Mouse (Mus musculus): ENCODE measurements around the gene Uqcrc2. TPM values are rescaled to one million over a fixed set of nuclear protein-coding genes. Genes with fewer than 3 reads are reported as not detected.

Uqcrc2 gene
- total RNA-seq, 1 experiment from 2014 or later, result 147 TPM

GRCm38 (mm10) chr7:120684731-120685161 lies 49.8 kb downstream of the Uqcrc2 start:
- no peak for ATAC-seq (replicated peaks; ENCODE audit: low read depth, poor library complexity, severe bottlenecking)

DNA sequence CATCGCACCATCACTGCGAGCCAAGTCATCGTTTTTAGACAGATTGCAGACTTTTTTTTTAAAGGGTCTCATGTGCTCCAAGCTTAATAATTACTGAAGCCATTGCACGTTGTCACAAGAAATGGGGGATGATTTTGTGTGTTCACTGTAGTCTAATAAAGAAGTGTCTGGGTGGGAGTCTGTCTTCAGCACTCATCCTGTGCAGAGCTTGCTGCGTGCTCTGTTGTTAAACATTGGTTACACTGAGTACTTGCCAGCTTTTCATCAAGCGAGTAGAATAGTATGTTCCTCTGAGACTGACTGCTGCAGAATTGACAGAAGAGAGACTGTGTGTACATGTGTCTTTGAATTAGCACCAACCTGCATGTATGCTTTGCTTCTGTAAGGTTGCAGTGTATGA lies 50.3 kb downstream of the Uqcrc2 start:
- no peak for ATAC-seq (replicated peaks; ENCODE audit: low read depth, poor library complexity, severe bottlenecking)

DNA sequence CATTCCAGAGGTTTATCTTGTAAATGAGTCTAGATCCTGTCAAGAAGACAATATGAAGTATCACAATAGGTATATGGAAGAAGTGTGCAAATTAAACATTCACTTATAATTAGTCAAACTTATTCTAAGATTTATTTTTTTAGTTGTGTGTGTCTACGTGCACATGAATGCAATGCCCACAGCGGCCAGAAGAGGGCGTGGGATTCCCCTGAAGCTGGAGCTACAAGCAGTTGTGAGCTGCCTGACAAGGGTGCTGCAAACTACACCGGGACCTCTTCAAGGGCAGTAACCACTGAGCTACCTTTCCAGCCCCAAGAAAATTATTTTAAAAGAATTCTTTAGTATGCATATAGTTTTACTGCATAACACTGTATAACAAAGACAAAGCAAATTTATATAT lies 55.7 kb downstream of the Uqcrc2 start:
- 0 out of 2 replicates have a peak, but pooled peaks have one; percentile 36 for ATAC-seq (replicated peaks; ENCODE audit: low read depth, poor library complexity, severe bottlenecking)

DNA sequence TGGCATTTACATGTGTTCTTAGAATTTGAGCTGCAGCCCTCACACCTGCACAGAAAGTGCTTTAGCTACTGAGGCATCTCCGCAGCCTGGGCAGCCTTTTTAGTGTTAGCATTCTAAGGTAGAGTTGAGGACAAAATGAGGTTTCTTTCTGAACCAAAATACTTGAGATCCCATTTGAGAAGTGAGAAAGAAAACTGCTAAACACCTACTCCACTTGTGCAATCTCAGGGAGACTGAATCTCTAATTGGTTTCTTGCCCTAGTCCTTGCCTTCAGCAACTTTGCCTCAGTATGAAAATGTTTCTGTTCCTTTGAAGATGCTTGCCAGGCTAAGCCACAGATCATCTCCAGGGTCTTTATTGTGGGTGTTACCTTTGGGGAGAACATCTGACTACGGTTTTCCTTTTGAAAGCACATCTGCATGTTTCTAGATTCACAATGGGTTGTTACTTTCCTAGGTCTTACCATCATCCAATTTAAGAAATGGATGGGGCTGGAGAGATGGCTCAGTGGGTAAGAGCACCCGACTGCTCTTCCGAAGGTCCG lies 58.9 kb downstream of the Uqcrc2 start:
- no peak for ATAC-seq (replicated peaks; ENCODE audit: low read depth, poor library complexity, severe bottlenecking)

DNA sequence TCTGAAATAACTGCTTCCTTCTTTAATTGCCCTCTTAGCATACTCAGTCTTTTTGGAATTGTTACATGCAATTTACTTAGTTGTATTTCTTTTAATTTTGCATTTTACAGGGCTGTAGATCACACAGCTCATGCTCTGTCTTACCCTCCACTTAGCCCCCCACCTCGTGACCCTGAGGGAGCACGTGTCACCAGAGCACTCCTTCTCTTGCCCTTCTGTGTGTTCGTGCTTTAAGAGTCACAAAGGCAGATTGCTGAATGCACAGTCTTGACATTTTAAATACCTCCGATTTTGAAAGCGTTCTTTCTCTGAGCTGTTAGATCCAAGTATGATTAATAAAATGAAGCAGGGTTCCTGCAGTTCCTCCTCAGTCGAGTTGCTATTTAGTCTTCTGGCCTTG lies 60.2 kb downstream of the Uqcrc2 start:
- ATAC-seq (replicated peaks; ENCODE audit: low read depth, poor library complexity, severe bottlenecking), result no peak

GRCm38 (mm10) chr7:120695641-120696040 lies 60.7 kb downstream of the Uqcrc2 start:
- no peak for ATAC-seq (replicated peaks; ENCODE audit: low read depth, poor library complexity, severe bottlenecking)

DNA sequence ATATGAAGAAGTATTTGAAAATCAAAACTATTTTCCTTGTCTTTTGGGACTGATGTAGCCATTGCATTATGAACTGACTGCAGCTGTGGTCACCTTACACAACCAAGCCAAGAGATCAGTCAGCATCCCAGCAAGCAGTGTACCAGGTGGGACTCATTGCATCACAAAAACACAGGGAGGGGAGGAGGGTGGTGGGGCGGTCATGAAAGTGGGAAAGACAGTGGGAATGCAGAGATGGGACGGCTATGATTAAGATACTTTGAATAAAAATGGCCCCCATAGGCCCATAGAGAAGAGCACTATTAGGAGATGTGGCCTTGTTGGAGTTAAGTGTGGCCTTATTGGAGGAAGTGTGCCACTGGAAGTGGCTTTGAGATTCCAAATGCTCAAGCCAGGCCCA lies 61.4 kb downstream of the Uqcrc2 start:
- ATAC-seq (replicated peaks; ENCODE audit: low read depth, poor library complexity, severe bottlenecking), result no peak

GRCm38 (mm10) chr7:120699586-120699985 lies 64.6 kb downstream of the Uqcrc2 start:
- peak; percentile 18; the same call in 1 of the 2 replicates for ATAC-seq (replicated peaks; ENCODE audit: low read depth, poor library complexity, severe bottlenecking)

- ATAC-seq (replicated peaks; ENCODE audit: low read depth, poor library complexity, severe bottlenecking), result peak; percentile 62
Observed at GRCm38 (mm10) chr7:120703888-120704287, 68.9 kb downstream of the Uqcrc2 start.

Other genes with a start within 250 kb of the Uqcrc2 start
- gene Abca16, start 225.5 kb upstream of the Uqcrc2 start, total RNA-seq (2017), result not detected in 2 replicates
- 0.09 TPM in 1 of 2 replicates, not detected in the other for gene Pdzd9, start 35.2 kb downstream of the Uqcrc2 start, total RNA-seq (2017)
- gene Mosmo, start 42.4 kb downstream of the Uqcrc2 start, total RNA-seq (2017), result 16.9 and 20.2 TPM in 2 replicates
- 0.15 TPM in 1 of 2 replicates, not detected in the other for gene Vwa3a, start 104.1 kb downstream of the Uqcrc2 start, total RNA-seq (2017)
- gene Gm5737, start 177.2 kb downstream of the Uqcrc2 start, total RNA-seq (2017), result not detected in 2 replicates
- gene Eef2k, start 207.7 kb downstream of the Uqcrc2 start, total RNA-seq (2017), result 73.9 and 95.6 TPM in 2 replicates

Measured in common myeloid progenitor, adult 5-6 weeks (primary cell).